Mouse (Mus musculus): Measurements from ENCODE around the gene Tmem30a. TPM values are rescaled to one million over a fixed set of nuclear protein-coding genes. Genes with fewer than 3 reads are reported as not detected.

Tmem30a gene
- total RNA-seq, 2 experiments from 2014 or later, result 59.4 to 61.9 TPM

DNA sequence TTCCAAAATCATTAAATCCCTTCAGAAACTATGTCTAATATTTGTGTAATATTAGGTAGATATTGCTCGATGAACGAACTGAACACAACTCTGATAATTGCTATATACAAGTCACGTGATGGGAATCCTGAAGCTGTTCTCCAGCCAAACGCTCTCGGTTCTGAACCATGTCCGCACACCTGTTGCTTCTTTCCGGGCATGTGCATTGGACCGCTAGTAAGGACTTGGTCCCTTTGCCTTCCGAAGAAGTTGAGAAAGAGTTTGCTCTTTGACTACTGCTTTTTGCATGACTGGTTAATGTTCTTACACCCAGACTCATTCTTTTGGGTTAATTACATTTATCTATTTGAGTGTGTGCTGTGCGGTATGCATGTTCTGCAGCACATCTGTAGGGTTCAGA is 12.1 kb upstream of the Tmem30a start:
- intact Hi-C loops (cut with DNase I), result loop anchor here (5.0 kb wide), 1 partner anchor 117 kb away; no protein-coding TSS in a partner anchor
- no peak for DNase-seq

DNA sequence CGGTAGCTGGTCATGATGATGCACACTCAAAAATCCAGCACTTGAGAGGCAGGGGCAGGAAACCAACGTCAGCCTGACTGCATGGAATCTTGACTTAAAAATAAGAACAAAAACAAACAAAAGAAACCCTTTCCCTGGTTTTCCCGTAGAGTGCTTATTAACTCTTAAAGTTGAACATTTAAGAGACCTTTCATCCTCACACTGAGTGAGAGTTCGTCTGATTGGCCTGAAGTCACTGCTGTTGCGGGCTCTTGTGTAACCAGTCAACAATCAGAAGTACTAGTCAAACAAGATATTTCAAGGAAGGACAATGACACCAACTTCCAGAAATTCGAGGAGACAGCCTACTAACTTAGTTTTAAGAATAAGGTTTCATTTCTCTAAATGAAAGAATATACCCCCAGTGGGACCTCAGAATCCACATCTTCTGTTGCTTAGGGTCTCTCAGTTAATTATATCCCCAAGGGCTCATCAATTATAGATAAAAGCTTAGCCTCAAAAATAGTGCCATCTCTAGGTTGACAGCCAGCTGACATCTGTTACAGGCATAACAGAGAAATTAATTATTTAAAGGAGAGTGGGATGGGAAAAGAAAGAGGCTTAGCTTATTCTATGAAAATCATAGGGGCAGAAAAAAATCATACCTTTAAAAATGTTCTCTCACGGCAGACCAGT is 3.3 kb upstream of the Tmem30a start:
- DNase-seq, result no peak
- intact Hi-C loops (cut with DNase I), result no loop called here

DNA sequence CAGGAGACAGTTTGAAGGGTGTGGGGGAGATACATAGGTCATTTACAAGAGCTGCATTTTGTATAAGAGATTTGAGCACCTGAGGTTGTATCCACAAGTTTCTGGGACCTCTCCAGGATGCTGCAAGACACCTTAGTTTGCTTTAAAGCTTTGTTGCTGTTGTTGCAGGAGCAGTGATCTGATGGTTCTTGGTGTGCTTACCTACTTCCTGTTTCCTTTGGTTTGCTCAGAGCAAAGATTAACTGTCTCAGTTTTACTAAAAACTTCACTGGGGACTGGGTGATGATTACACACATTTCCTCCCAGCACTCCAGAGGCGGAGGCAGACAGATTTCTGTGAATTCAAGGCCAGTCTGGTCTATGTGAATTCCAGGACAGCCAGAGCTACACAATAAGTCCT is 1.8 kb upstream of the Tmem30a start:
- intact Hi-C loops (cut with DNase I), result no loop called here
- DNase-seq, result no peak

- intact Hi-C loops (cut with DNase I), result no loop called here
- no peak for DNase-seq
Measured at GRCm38 (mm10) chr9:79785794-79786085, 7.6 kb downstream of the Tmem30a start.

DNA sequence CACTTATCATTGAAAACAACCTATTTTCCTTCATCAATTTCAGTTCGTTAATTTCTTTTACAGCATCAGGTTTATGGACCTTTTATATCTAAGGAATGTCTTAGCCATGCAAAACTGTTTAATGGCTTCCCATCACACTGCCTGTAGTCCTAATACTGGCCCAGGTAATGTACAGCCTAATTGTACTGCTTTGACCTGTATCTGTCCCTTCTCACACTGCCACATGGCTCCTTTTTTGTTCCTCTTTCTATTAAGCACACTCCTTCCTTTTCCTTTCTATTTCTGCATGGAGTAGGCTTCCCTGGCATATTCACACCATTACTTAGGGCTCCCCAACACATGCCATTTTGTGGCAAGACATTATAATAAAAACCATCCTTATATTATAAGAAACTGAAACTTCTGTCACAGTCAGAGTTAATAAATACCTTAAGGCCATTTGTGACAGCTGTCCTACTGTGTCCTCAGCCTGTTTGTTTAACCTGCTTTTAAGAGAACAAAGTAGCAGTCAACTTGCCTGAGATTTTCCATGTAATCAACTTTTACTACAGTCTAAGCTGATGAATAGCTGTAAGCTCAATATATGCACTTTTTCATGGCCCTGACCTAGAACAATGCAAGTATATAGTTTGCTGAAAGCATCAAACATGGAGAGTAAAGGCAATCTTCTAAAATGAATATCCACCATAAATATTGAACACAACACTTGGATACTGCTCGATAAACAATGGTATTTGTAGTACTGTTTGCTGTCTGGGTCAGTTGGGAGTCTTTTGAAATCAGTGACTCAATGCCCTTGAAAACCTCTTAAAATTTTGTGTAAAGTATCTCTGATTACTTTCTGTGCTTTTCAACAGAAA is 8.1 kb downstream of the Tmem30a start:
- intact Hi-C loops (cut with DNase I), result no loop called here

GRCm38 (mm10) chr9:79784439-79784838 is 8.9 kb downstream of the Tmem30a start:
- DNase-seq, result no peak
- intact Hi-C loops (cut with DNase I), result no loop called here

More for the DNA sequence above, 8.1 kb downstream of the Tmem30a start:
- DNase-seq, result no peak

- no peak for DNase-seq
- intact Hi-C loops (cut with DNase I), result no loop called here
Measured at GRCm38 (mm10) chr9:79779354-79779753, 14.0 kb downstream of the Tmem30a start.

DNA sequence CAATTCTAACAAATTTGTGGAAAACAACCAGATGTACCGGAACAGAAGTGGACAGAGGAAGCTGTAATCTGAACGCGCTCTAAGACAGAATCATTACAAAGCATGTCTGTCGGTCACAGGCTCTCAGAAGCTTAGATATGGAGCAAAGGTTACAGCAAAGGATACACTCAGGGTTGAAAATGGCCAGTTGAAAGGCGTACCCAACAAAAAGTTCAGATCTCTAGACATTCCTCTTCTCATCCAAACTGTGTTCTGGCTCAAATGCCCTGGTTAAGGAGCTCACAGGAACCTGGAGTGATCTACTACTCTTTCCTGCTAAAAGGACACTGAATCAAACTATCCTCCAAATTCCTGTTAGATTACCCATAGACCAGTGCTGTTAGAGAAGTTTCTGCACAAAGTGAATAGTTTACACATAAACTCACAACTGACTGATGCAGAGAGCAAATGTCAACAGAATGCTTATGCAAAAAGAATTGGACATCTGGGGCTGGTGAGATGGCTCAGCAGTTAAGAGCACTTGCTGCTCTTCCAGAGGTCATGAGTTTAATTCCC is 26.2 kb downstream of the Tmem30a start:
- DNase-seq, result no peak
- intact Hi-C loops (cut with DNase I), result no loop called here

GRCm38 (mm10) chr9:79765329-79765728 is 28.0 kb downstream of the Tmem30a start:
- no peak for DNase-seq
- intact Hi-C loops (cut with DNase I), result no loop called here

DNA sequence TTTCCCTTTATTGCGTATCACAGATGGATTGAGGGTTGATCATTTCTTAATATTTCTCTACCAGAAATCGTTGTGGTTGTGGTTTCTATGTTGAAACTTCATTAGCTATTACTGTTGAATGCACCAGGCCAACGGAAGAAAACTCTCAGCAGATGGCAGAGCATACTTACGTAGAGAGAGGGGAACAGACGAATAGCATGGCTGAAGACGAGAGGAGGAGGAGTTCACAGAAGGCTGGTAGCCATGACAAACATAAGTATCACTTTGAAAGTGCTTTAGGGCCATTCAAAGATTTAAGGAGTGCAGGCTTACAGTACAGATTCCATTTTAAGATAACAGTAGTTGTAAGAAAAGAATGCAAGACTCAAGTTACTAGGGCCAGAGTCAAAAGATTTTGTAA is 30.8 kb downstream of the Tmem30a start:
- no peak for DNase-seq
- intact Hi-C loops (cut with DNase I), result no loop called here

DNA sequence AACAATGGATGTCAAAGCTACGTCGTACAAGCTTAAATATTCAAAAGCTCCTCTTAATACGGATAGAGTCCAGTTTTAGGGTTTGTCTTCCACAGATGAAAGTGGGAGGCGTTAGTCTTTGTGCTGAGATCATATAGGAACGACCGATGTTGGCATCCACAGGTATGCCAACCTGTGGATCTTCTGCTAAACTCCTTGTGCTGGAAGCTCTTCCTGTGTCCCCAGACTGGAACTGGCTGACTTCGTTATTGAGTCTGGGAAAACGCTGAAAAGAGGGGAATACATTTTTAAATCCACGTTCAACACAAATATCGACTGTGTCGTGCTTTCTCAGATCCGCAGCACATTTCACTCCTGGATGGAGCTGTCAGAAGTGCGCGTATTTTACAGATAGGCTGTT is 33.2 kb downstream of the Tmem30a start:
- peak in 1 of 2 experiments; percentile 13 for DNase-seq
- intact Hi-C loops (cut with DNase I), result no loop called here

GRCm38 (mm10) chr9:79759385-79760005 is 33.8 kb downstream of the Tmem30a start, which contains the start of gene Cox7a2:
Gene Cox7a2 (minus strand): TSS chr9:79759878.
- intact Hi-C loops (cut with DNase I), result loop anchor here (2.0 kb wide), 1 partner anchor 33 kb away; the partner anchor contains the start of gene Tmem30a

GRCm38 (mm10) chr9:79755311-79755710 is 38.0 kb downstream of the Tmem30a start:
- no peak for DNase-seq
- intact Hi-C loops (cut with DNase I), result no loop called here

More at GRCm38 (mm10) chr9:79759385-79760005, 33.8 kb downstream of the Tmem30a start, which contains the start of gene Cox7a2:
- DNase-seq, result peak; percentile 96 to 97

DNA sequence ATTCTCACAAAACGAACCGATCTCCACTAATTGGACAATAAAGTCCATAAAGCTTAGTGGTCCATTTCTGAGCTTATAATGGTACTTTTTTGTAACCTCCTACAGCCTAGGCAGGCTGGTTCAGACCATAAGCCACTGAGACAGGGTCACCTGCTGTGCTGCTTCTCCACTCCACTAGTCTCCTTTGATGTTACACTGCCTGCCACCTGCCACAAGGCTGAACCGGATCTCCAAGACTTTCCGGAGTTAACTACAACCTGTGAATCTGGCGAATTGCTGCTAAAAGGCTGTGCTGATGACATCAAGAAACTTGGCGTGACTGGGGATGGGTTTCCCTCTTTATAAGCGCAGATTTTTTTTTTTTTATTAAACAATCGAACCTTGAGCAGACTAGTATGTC is 41.5 kb downstream of the Tmem30a start:
- intact Hi-C loops (cut with DNase I), result no loop called here
- DNase-seq, result no peak

- intact Hi-C loops (cut with DNase I), result no loop called here
- DNase-seq, result no peak
Measured at GRCm38 (mm10) chr9:79750709-79751108, 42.6 kb downstream of the Tmem30a start.

- no peak for DNase-seq
- intact Hi-C loops (cut with DNase I), result no loop called here
Measured at GRCm38 (mm10) chr9:79745036-79745435, 48.3 kb downstream of the Tmem30a start.

DNA sequence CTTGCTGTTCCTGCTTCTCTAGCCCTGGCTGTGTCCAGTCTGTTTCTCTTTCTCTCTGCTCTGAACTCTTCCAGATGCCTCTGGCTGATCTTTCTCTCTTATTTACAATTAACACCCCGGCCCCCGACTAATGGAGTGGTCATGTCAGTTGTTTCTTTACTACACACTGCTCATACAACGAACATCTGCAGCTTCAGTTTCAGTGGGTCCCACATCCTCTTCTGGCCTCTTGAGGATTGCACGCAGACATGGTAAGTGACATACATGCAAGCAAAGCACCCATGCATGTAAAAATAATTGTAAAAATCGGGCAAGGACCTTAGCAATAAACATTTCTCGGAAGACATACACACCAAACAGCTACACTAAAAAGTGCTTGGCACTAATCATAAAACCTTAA is 57.7 kb downstream of the Tmem30a start:
- intact Hi-C loops (cut with DNase I), result no loop called here
- no peak for DNase-seq

GRCm38 (mm10) chr9:79730301-79730700 is 63.0 kb downstream of the Tmem30a start:
- DNase-seq, result no peak
- intact Hi-C loops (cut with DNase I), result no loop called here

GRCm38 (mm10) chr9:79723090-79723489 is 70.2 kb downstream of the Tmem30a start:
- peak in 1 of 2 experiments; percentile 53 for DNase-seq
- intact Hi-C loops (cut with DNase I), result no loop called here

- intact Hi-C loops (cut with DNase I), result loop anchor here (1.0 to 2.0 kb wide), 3 partner anchors 933 to 952 kb away; no protein-coding TSS in a partner anchor
- DNase-seq, result peak; percentile 52 to 68
Measured at GRCm38 (mm10) chr9:79721056-79721455, 72.3 kb downstream of the Tmem30a start.

DNA sequence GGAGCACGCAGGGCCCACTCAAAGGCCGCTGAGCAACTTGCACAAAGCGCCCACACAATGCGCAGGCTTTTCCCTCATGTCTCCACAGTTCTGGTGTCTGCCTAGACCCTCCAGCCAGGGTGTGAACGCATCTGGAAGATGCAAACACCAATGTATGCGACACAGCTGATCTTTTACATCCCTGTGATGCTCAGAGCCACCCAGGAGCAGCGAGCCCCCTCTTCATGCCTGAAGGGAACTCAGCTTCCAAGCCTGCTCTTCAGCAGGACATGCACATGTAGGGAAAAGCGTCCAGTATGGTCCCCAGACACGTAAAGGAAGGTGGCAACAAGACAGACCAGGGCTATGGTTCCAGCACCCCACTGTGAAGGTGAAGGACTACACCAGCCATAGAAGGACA is 73.2 kb downstream of the Tmem30a start:
- no peak for DNase-seq
- intact Hi-C loops (cut with DNase I), result loop anchor here (2.0 kb wide), 1 partner anchor 945 kb away; no protein-coding TSS in a partner anchor

All from heart, postnatal 14 days (tissue).